Mouse (Mus musculus) cerebellum, adult 2 months (tissue): ENCODE measurements around the gene Heg1. TPM values are rescaled to one million over a fixed set of nuclear protein-coding genes. Genes with fewer than 3 reads are reported as not detected.

Experiments used
- DNase-seq, 2 experiments: peaks; one replicate each; pipeline ENCODE4 v3.0.0; 2021
- H3K27ac ChIP-seq: fragments of 200-500 bp; 2 replicates; pipeline ENCODE4 v1.5.1; 2012; ENCODE audit warnings: low read length, control low read depth, inconsistent platforms; ENCODE audit not compliant: insufficient read depth
- H3K27me3 ChIP-seq: fragments of 200-500 bp; 2 replicates; pipeline ENCODE4 v1.6.1; 2012; ENCODE audit warnings: inconsistent platforms, mild to moderate bottlenecking, low read length, moderate library complexity; ENCODE audit not compliant: control insufficient read depth, insufficient read depth
- H3K4me1 ChIP-seq: fragments of 200-500 bp; 2 replicates; pipeline ENCODE4 v1.6.1; 2011; ENCODE audit warnings: low read length; ENCODE audit not compliant: control insufficient read depth, insufficient read depth
- H3K4me3 ChIP-seq: fragments of 200-500 bp; replicated peaks from 2 replicates; pipeline ENCODE3; 2011; ENCODE audit warnings: mild to moderate bottlenecking, low read depth, low read length, control low read depth; ENCODE audit not compliant: insufficient read depth
- CTCF ChIP-seq: fragments of 200-500 bp; IDR thresholded peaks from 2 replicates; pipeline ENCODE4 v1.5.1; 2011; ENCODE audit warnings: low read depth, mild to moderate bottlenecking, control low read depth, low read length, moderate library complexity, borderline replicate concordance; ENCODE audit not compliant: insufficient read depth
- POLR2A ChIP-seq: fragments of 200-500 bp; IDR thresholded peaks from 2 replicates; pipeline ENCODE4 v1.6.1; 2011; ENCODE audit warnings: low read length, control low read depth, borderline replicate concordance; ENCODE audit not compliant: insufficient read depth
- WGBS: fragments of 180-500 bp; shearing (Covaris S2); methylation state at CpG from one replicate; pipeline ENCODE4 v1.1.7; 2018; 5-methylcytosine and 5-hydroxymethylcytosine counted together
- polyA plus RNA-seq: library from polyadenylated mRNA; depleted of rRNA; stranded (reverse); fragments of >200 nt; gene quantifications from 2 replicates; pipeline ENCODE4 v1.2.3, GENCODE M21; 2012

The Heg1 gene
- polyA plus RNA-seq, 1 experiment = 21.9 TPM

GRCm38 (mm10) chr16:33755293-33755692, 71.1 kb downstream of the Heg1 start:
- H3K27me3 ChIP-seq = no peaks in the 10 kb centered on the region
- H3K4me1 ChIP-seq = peaks cover 8% of the 10 kb centered on the region
- TF ChIP-seq CTCF = no peak
- no peak for TF ChIP-seq POLR2A
- no peak overlapping the region for H3K4me3 ChIP-seq
- whole genome bisulfite sequencing = 84% methylated on average over 8 of the region's 8 CpGs
- no peak for DNase-seq
- H3K27ac ChIP-seq = no peak overlapping the region

- DNase-seq = no peak
- H3K27ac ChIP-seq = no peak overlapping the region
- H3K27me3 ChIP-seq = no peaks in the 10 kb centered on the region
- TF ChIP-seq CTCF (no peak), POLR2A (no peak)
- peaks cover 8% of the 10 kb centered on the region for H3K4me1 ChIP-seq
- WGBS = 68% methylated on average over 16 of the region's 16 CpGs
- H3K4me3 ChIP-seq = no peak overlapping the region
Observed at GRCm38 (mm10) chr16:33755961-33756360, 71.8 kb downstream of the Heg1 start.

GRCm38 (mm10) chr16:33756396-33756795, 72.2 kb downstream of the Heg1 start:
- 9% methylated on average over 6 of the region's 6 CpGs for WGBS
- TF ChIP-seq CTCF (peak; percentile 57; the same call in 1 of the 2 replicates), POLR2A (no peak)
- peak; percentile 76 to 84 for DNase-seq
- peaks cover 8% of the 10 kb centered on the region for H3K4me1 ChIP-seq
- H3K27me3 ChIP-seq = no peaks in the 10 kb centered on the region
- H3K4me3 ChIP-seq = no peak overlapping the region
- H3K27ac ChIP-seq = no peak overlapping the region

- no peak for TF ChIP-seq CTCF
- no peak for TF ChIP-seq POLR2A
- DNase-seq = no peak
- Histone ChIP-seq H3K27ac (no peak overlapping the region), H3K4me3 (no peak overlapping the region), H3K4me1 (peaks cover 8% of the 10 kb centered on the region), H3K27me3 (no peaks in the 10 kb centered on the region)
- 95% methylated on average over 7 of the region's 7 CpGs for WGBS
Observed at GRCm38 (mm10) chr16:33759207-33759606, 75.0 kb downstream of the Heg1 start.

DNA sequence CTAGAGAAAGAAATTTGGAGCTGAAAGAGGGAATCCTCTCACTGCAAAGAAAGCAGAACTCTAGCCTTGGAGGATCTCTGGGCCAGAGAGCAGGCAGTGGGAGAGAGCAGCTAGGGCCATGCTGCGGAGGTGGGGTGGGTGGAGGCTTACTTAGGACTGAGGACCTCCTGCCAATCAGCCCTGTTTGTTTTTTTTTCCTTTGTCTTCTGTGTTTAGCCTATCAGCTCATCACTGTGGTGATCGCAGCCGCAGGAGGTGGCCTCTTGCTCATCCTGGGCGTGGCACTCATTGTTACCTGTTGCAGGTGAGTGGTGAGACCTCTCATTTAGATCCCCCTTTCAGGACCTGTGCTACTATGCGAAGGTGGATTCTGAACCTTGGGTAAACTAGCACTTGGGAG, 76.4 kb downstream of the Heg1 start:
- H3K27ac ChIP-seq = no peak overlapping the region
- TF ChIP-seq POLR2A = no peak
- no peak for TF ChIP-seq CTCF

GRCm38 (mm10) chr16:33760996-33761395, 76.8 kb downstream of the Heg1 start:
- TF ChIP-seq POLR2A (no peak), CTCF (no peak)
- Histone ChIP-seq H3K27me3 (no peaks in the 10 kb centered on the region), H3K4me1 (peaks cover 6% of the 10 kb centered on the region), H3K27ac (no peak overlapping the region), H3K4me3 (no peak overlapping the region)
- DNase-seq = no peak
- WGBS = 72% methylated on average over 11 of the region's 11 CpGs

More for the DNA sequence above, 76.4 kb downstream of the Heg1 start:
- DNase-seq = no peak
- Histone ChIP-seq H3K4me3 (no peak overlapping the region), H3K27me3 (no peaks in the 10 kb centered on the region), H3K4me1 (peaks cover 8% of the 10 kb centered on the region)
- WGBS = 68% methylated on average over 5 of the region's 5 CpGs

- no peak for DNase-seq
- TF ChIP-seq CTCF (no peak), POLR2A (no peak)
- H3K27ac ChIP-seq = no peak overlapping the region
- H3K4me1 ChIP-seq = no peaks in the 10 kb centered on the region
- 70% methylated on average over 12 of the region's 12 CpGs for WGBS
- no peaks in the 10 kb centered on the region for H3K27me3 ChIP-seq
- H3K4me3 ChIP-seq = no peak overlapping the region
Observed at GRCm38 (mm10) chr16:33764501-33765193, 80.5 kb downstream of the Heg1 start.

- no peak overlapping the region for H3K27ac ChIP-seq
- H3K4me3 ChIP-seq = no peak overlapping the region
- no peak for TF ChIP-seq POLR2A
- no peak for TF ChIP-seq CTCF
- H3K4me1 ChIP-seq = no peaks in the 10 kb centered on the region
- WGBS = 99% methylated on average over 2 of the region's 2 CpGs
- no peak for DNase-seq
- H3K27me3 ChIP-seq = no peaks in the 10 kb centered on the region
Observed at GRCm38 (mm10) chr16:33765477-33765876, 81.3 kb downstream of the Heg1 start.
